Mouse (Mus musculus) layer of hippocampus, postnatal 10 days (tissue): ENCODE data around the gene Mgat2. TPM values are rescaled to one million over a fixed set of nuclear protein-coding genes. Genes with fewer than 3 reads are reported as not detected.

Experiments used
- DNase-seq, 2 experiments: peaks; one replicate each; pipeline ENCODE4 v3.0.0; 2021; ENCODE audit warnings: low spot score in 2 of 2
- microRNA-seq, 2 experiments: library from miRNA; unstranded; fragments of <30 nt; microRNA quantifications; one replicate each; pipeline ENCODE4 v1.2.0; 2021
- total RNA-seq, 2 experiments: library from RNA; stranded (reverse); gene quantifications; 2 replicates each; pipeline ENCODE4 v1.2.3; 2021

Gene Mgat2
- total RNA-seq, 2 experiments from 2014 or later = 34.9 to 35.3 TPM

DNA sequence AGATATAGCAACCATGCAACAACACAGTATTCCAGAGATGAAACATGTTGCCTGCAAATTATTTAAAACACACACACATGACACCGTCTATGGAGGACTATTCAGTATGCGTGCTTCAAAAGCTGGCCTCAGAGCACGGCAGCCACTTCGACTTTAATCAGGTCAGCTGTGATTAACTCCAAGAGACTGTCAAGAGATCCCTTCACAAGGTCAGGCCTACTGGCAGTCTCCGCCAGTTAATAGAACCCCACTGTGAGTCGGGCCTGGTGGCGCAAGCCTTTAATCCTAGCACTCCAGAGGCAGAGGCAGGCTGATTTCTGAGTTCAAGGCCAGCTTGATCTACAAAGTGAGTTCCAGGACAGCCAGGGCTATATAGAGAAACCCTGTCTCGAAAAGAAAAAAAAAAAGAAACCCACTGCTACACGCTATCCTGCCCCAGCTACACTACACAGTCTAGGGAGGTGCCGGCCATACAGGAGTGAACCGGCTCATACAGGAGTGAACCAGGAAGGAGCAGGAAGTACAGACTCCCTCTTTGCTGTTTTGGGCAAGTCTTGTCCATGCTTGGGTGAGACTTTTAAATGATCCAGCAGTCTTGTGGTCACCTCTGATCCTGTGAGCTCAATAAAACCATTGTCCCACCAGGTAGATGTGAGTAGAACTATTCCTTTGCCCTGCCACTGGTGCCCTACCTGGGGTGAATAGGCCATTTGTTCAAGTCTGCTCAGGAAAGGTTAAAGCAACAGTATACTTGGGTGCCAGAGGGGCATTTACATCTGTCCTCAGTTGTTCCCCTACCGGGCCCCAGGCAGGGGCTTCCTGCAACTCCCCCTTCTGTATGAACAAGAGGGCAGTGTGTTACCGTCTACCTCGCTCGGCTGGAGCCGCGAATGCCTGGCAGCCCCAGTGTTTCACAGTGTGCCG is 26.4 kb downstream of the Mgat2 start:
- no peak for DNase-seq

GRCm38 (mm10) chr12:69211057-69211456 is 27.1 kb downstream of the Mgat2 start:
- no peak for DNase-seq

DNA sequence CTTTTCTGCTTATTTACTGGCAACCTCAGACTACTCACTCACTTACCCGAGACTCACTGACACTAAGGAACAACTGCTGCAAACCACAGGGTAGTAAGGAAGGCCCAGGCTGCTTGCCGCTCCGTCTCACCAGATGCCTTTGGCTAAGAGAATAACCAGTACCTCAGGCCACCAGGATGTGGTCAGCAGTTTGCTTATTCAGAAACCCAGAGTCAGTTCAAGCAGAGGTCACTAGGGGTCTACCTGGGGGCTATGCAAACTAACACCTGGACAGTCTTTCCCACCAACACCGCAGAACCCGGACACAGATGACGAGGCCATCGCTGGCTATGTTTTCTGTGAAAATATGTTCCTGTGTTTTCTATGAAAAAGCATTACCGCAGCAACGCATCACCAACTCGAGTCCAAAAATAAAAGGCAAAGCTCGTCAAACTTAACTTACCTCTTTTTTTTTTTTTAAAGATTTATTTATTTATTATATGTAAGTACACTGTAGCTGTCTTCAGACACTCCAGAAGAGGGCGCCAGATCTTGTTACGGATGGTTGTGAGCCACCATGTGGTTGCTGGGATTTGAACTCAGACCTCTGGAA is 29.3 kb downstream of the Mgat2 start:
- DNase-seq = no peak

DNA sequence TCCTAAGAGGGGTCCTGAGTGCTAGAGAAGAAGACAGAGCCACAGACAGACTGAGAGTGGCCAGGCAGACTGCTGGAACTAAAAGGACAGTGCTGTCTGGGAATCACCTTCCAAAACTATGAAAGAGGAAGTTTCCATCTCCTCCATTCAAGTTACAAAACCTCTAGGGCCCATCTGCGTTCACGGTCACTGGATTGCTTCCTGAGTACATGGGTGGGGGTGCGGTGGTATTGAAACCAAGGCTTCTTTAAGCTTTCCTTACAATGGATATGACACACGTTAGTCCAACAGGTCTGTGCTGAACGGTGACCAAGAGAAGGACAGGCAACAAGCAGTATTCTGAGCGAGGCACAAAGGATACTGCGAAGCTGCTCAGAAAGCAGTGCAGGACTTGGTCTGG is 30.4 kb downstream of the Mgat2 start:
- DNase-seq = no peak

DNA sequence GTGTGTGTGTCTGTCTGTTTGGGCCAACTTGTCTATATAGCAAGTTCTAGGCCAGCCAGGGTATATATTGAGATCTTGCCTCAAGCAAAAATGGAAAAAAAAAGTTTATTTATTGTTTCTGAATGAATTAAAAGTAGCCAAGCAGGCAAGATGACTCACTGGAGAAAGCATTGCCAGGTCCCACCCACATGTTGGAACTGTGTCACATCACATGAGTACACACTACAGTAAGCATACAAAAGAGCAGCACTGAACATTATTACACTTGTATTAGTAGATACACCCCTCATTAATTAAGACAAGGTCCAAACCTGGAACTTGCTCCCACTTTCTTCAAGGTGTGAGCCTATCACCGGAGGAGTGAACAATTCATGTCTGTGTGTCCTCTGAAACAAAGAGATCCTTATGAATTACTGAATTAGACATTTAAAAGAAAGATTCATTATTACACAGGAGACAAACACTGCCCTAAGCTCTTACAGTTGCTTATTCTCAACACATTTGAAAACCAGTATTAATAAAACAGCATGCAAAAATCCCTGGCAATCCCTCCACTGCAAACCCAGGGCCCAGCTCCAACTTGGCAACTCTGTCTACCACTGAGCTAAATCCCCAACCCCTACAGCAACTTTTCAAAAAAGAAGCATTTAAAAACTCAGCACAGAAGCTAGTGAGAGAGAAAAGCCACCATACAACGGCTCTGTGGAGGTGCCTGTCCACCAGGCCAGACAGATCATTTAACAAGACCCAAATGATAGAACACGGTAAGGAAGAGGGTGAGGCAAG is 31.2 kb downstream of the Mgat2 start:
- DNase-seq = peak; percentile 60 to 67

GRCm38 (mm10) chr12:69216587-69216986 is 32.6 kb downstream of the Mgat2 start:
- DNase-seq = no peak

DNA sequence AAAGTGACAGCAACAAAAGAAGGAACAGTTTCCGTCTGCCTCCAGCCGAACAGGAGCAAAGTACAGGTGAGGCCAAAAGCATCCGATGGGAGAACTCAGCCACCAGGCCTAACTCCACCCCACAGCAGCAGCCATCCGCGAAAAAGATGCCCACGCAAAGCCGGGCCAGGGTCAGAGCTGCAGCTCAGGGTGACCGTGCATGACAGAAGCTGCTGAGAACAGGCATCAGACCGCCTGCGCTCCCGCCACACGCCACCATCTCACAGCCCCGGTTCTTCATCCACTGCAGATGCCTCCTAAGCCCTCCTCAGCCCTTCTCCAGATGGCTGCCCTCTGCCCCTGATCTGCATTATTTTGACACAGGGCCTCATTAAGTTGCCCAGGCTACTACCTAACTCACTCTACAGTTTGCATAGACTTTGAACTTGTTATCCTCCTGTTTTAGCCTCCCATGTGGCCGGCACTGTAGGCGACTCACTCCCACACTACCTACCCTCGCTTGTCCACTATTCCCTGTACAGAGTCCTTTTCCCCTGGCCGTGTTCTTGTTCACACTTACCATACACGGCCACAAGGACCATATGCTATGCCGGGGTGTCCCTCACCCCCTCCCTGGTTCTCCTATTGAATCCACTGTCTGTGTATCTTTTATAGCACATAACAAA is 36.8 kb downstream of the Mgat2 start:
- no peak for DNase-seq

GRCm38 (mm10) chr12:69227776-69228466 is 44.0 kb downstream of the Mgat2 start, which contains the start of gene Pole2:
Gene Pole2, minus strand, starts transcription at chr12:69228195.
- DNase-seq = peak; percentile 87 to 90

DNA sequence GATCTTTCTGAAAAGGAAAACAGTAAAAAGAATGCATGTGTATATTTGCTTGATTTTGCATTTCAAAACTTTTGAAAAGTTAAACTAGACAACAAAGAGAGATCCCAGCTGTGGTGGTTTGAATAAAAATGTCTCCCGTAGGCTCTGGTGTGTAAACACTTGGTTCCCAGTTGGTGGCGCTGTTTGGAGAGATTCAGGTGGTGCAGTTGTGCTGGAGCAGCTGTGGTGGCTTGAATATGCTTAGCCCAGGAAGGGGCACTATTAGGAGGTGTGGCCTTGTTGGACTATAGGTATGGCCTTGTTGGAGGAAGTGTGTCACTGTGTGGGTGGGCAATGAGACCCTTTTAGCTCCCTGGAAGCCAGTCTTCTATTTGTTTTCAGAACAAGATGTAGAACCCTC is 45.3 kb downstream of the Mgat2 start:
- DNase-seq = no peak

DNA sequence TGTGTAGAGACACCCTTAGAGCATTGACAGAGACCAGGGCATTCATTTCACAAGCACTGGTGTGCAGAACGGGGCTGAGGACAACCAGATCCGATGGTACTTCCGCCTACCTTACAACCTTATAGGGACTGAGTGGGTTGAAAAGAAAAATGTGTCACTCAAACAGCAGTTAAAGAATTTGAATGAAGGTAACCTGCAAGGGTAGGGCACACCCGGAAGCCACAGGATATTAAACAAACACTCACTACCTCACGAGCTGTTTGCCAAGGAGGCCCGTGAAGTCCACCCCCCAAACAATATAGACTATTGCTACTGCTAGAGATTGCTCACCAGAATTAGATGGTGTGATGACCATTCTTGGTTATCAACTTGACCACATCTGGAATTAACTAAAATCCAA is 51.8 kb downstream of the Mgat2 start:
- no peak for DNase-seq

Small RNA genes lying within 50 kb of the gene (microRNA-seq; reads per million reads assigned to microRNA genes)
- gene Gm47287 (0 reads per million in 2 experiments), gene Gm47295 (1.2 to 1.8 reads per million in 2 experiments)

Other genes with a start within 250 kb of the Mgat2 start
- gene Rps29, start 25.0 kb upstream of the Mgat2 start, total RNA-seq = 1,000 to 10,000 TPM; 1,110 to 1,201 TPM
- gene Lrr1, start 15.3 kb upstream of the Mgat2 start, total RNA-seq = under 1 TPM; 0.80 to 0.85 TPM
- gene Rpl36al, start 74 bp upstream of the Mgat2 start, total RNA-seq = 100 to 1,000 TPM; 243 to 248 TPM
- 1 to 10 TPM; 4.0 to 6.5 TPM for gene Gm49383, start 12.9 kb downstream of the Mgat2 start, total RNA-seq
- 1 to 10 TPM; 2.5 to 2.6 TPM for gene Dnaaf2, start 14.3 kb downstream of the Mgat2 start, total RNA-seq
- 1 to 10 TPM; 6.5 TPM for gene Gm49384, start 20.1 kb downstream of the Mgat2 start, total RNA-seq
- gene Pole2, start 44.0 kb downstream of the Mgat2 start, total RNA-seq = 1 to 10 TPM; 1.0 to 1.3 TPM
- 10 to 100 TPM; 14.2 to 16.2 TPM for gene Klhdc1, start 57.0 kb downstream of the Mgat2 start, total RNA-seq
- gene Klhdc2, start 112.5 kb downstream of the Mgat2 start, total RNA-seq = 100 to 1,000 TPM; 132 to 134 TPM
- 10 to 100 TPM; 44.7 to 52.6 TPM for gene Nemf, start 173.0 kb downstream of the Mgat2 start, total RNA-seq
- gene Arf6, start 188.0 kb downstream of the Mgat2 start, total RNA-seq = 10 to 100 TPM; 64.8 to 69.0 TPM
- gene Gm9887, start 188.3 kb downstream of the Mgat2 start, total RNA-seq = 1 to 10 TPM; 1.2 to 1.5 TPM